Mouse (Mus musculus) heart, postnatal 0 days (tissue): ENCODE results near the gene 4931409K22Rik. TPM values are rescaled to one million over a fixed set of nuclear protein-coding genes. Genes with fewer than 3 reads are reported as not detected.

Experiments
- ATAC-seq: fragments of 200-750 bp; cut with Nextera tagmentation; 2 replicates; pipeline ENCODE4 v1.8.0; 2017; ENCODE audit warnings: low read depth, moderate number of reproducible peaks, moderate library complexity; ENCODE audit not compliant: insufficient read depth
- DNase-seq: peaks from one replicate; pipeline ENCODE4 v3.0.0-alpha.2; 2016; ENCODE audit warnings: low spot score
- H3K27ac ChIP-seq: fragments of 300-500 bp; sonication (generic); 2 replicates; pipeline ENCODE4 v1.5.1; 2014; ENCODE audit warnings: low read depth, mild to moderate bottlenecking
- H3K27me3 ChIP-seq: fragments of 300-500 bp; sonication (generic); 2 replicates; pipeline ENCODE4 v1.6.1; 2014; ENCODE audit warnings: low read length, mixed read lengths; ENCODE audit not compliant: control insufficient read depth, insufficient read depth
- H3K36me3 ChIP-seq: fragments of 300-500 bp; sonication (generic); replicated peaks from 2 replicates; pipeline ENCODE4 v1.6.1; 2014; ENCODE audit warnings: low read length, mixed read lengths; ENCODE audit not compliant: control insufficient read depth, insufficient read depth
- H3K4me1 ChIP-seq: fragments of 300-500 bp; sonication (generic); 2 replicates; pipeline ENCODE4 v1.6.1; 2014; ENCODE audit warnings: antibody characterized with exemption; ENCODE audit not compliant: control insufficient read depth, insufficient read depth
- H3K4me2 ChIP-seq: fragments of 300-500 bp; sonication (generic); 2 replicates; pipeline ENCODE4 v1.6.1; 2014; ENCODE audit warnings: low read depth, mild to moderate bottlenecking, low read length, moderate library complexity
- H3K4me3 ChIP-seq: fragments of 300-500 bp; sonication (generic); 2 replicates; pipeline ENCODE4 v1.5.1; 2014; ENCODE audit warnings: low read depth, low read length
- H3K9ac ChIP-seq: fragments of 300-500 bp; sonication (generic); replicated peaks from 2 replicates; pipeline ENCODE4 v1.6.1; 2014; ENCODE audit warnings: low read depth, low read length, mixed read lengths
- H3K9me3 ChIP-seq: fragments of 300-500 bp; sonication (generic); replicated peaks from 2 replicates; pipeline ENCODE4 v1.6.1; 2016; ENCODE audit warnings: low read length; ENCODE audit not compliant: control insufficient read depth
- CTCF ChIP-seq: IDR thresholded peaks from 2 replicates; pipeline ENCODE4 v1.5.1; 2016; ENCODE audit warnings: antibody characterized with exemption, control low read depth, low read depth
- EP300 ChIP-seq: IDR thresholded peaks from 2 replicates; pipeline ENCODE4 v1.6.1; 2016; ENCODE audit warnings: antibody characterized with exemption, low read depth
- WGBS: fragments of 180-500 bp; shearing (Covaris S2); extraction: QIAGEN DNeasy Blood & Tissue Kit; methylation state at CpG from one replicate; pipeline ENCODE4 v1.1.7; 2014; 5-methylcytosine and 5-hydroxymethylcytosine counted together
- polyA plus RNA-seq: library from polyadenylated mRNA; unstranded; fragments of >200 nt; fragmentation: Nextera tagmentation; extraction: Ambion mirVana; gene quantifications from 2 replicates; pipeline ENCODE4 v1.2.1, GENCODE M21; 2015
- total RNA-seq: library from RNA; depleted of rRNA; stranded (reverse); fragments of >200 nt; gene quantifications from 2 replicates; pipeline ENCODE4 v1.2.3, GENCODE M21; 2014; ENCODE audit warnings: low replicate concordance

Gene 4931409K22Rik
- total and polyA plus RNA-seq, 2 experiments from 2014 or later: not detected

GRCm38 (mm10) chr5:24592471-24593160 is 36.0 kb upstream of the 4931409K22Rik start:
- ATAC-seq: no peak
- H3K4me1 ChIP-seq: peaks cover 2% of the 10 kb centered on the region; the same call in 1 of the 2 replicates
- no peak overlapping the region for H3K4me3 ChIP-seq
- H3K27ac ChIP-seq: no peak overlapping the region
- no peaks in the 10 kb centered on the region for H3K27me3 ChIP-seq
- H3K4me2 ChIP-seq: no peak overlapping the region
- peaks cover 57% of the 10 kb centered on the region for H3K36me3 ChIP-seq
- H3K9me3 ChIP-seq: no peaks in the 10 kb centered on the region
- no peak for TF ChIP-seq EP300
- no peak for TF ChIP-seq CTCF
- 69% methylated on average over 21 of the region's 21 CpGs for WGBS
- no peak for DNase-seq
- H3K9ac ChIP-seq: no peak overlapping the region

DNA sequence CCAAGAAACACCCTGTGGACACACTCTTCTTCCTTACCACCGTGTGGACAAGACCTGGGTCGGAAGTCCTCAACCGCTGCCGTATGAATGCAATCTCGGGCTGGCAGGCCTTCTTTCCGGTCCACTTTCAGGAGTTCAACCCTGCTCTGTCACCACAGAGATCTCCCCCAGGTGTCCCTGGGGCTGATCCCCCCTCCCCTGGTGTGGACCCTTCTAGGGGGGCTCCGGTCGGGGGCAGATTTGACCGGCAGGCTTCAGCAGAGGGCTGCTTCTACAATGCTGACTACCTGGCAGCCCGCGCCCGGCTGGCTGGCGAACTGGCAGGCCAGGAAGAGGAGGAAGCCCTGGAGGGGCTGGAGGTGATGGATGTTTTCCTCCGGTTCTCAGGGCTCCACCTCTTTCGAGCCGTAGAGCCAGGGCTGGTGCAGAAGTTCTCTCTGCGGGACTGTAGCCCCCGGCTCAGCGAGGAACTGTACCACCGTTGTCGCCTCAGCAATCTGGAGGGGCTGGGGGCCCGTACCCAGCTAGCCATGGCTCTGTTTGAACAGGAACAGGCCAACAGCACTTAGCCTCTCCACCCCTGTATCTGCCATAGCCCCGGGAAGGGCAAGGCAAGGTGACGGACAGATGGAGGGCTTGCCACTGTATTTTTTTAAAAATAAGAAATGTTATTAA is 35.3 kb upstream of the 4931409K22Rik start:
- Histone ChIP-seq H3K36me3 (peaks cover 57% of the 10 kb centered on the region), H3K9ac (no peak overlapping the region), H3K4me3 (no peak overlapping the region), H3K27me3 (no peaks in the 10 kb centered on the region), H3K9me3 (no peaks in the 10 kb centered on the region), H3K4me1 (peaks cover 8% of the 10 kb centered on the region; the same call in 1 of the 2 replicates), H3K4me2 (peak overlapping the region; percentile 13; the same call in 1 of the 2 replicates), H3K27ac (no peak overlapping the region)
- ATAC-seq (no peak), DNase-seq (no peak)
- no peak for TF ChIP-seq CTCF
- TF ChIP-seq EP300: no peak
- 64% methylated on average over 24 of the region's 24 CpGs for WGBS

DNA sequence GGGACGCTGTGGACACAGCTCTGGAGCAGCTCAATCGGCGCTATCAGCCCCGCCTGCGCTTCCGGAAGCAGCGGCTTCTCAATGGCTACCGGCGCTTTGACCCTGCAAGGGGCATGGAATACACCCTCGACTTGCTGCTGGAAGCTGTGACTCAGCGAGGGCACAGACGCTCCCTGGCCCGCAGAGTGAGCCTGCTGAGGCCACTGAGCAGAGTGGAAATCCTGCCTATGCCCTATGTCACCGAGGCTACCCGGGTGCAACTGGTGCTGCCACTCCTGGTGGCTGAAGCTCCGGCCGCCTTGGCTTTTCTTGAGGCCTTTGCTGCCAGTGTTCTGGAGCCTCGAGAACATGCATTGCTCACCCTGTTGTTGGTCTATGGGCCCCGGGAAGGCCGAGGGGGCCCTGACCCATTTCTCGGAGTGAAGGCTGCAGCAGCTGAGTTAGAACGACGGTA is 34.7 kb upstream of the 4931409K22Rik start:
- H3K27me3 ChIP-seq: no peaks in the 10 kb centered on the region
- no peak overlapping the region for H3K4me3 ChIP-seq
- DNase-seq (no peak), ATAC-seq (no peak)
- 46% methylated on average over 23 of the region's 23 CpGs for WGBS
- peak overlapping the region; percentile 13 for H3K4me2 ChIP-seq
- peaks cover 57% of the 10 kb centered on the region for H3K36me3 ChIP-seq
- H3K9me3 ChIP-seq: no peaks in the 10 kb centered on the region
- H3K27ac ChIP-seq: no peak overlapping the region
- H3K9ac ChIP-seq: no peak overlapping the region
- peaks cover 9% of the 10 kb centered on the region for H3K4me1 ChIP-seq
- no peak for TF ChIP-seq EP300
- no peak for TF ChIP-seq CTCF

- H3K4me3 ChIP-seq: no peak overlapping the region
- H3K9ac ChIP-seq: no peak overlapping the region
- WGBS: 88% methylated on average over 20 of the region's 20 CpGs
- no peaks in the 10 kb centered on the region for H3K9me3 ChIP-seq
- peaks cover 13% of the 10 kb centered on the region for H3K4me1 ChIP-seq
- H3K4me2 ChIP-seq: no peak overlapping the region
- H3K27me3 ChIP-seq: no peaks in the 10 kb centered on the region
- no peak overlapping the region for H3K27ac ChIP-seq
- H3K36me3 ChIP-seq: peaks cover 43% of the 10 kb centered on the region
- ATAC-seq (no peak), DNase-seq (no peak)
- TF ChIP-seq EP300 (no peak), CTCF (no peak)
These were observed 33.2 kb upstream of the 4931409K22Rik start for GRCm38 (mm10) chr5:24589511-24590500.

- peak overlapping the region; percentile 72 for H3K9ac ChIP-seq
- H3K4me3 ChIP-seq: peak overlapping the region; percentile 81
- DNase-seq (no peak), ATAC-seq (peak; percentile 15; the same call in 1 of the 2 replicates)
- H3K4me1 ChIP-seq: peaks cover 13% of the 10 kb centered on the region
- WGBS: 5% methylated on average over 4 of the region's 4 CpGs
- no peak for TF ChIP-seq EP300
- peak overlapping the region; percentile 80 for H3K4me2 ChIP-seq
- H3K27me3 ChIP-seq: no peaks in the 10 kb centered on the region
- peaks cover 18% of the 10 kb centered on the region for H3K36me3 ChIP-seq
- no peaks in the 10 kb centered on the region for H3K9me3 ChIP-seq
- peak overlapping the region; percentile 70; the same call in 1 of the 2 replicates for H3K27ac ChIP-seq
These were observed 30.6 kb upstream of the 4931409K22Rik start for GRCm38 (mm10) chr5:24587200-24587577.
